Mouse (Mus musculus): ENCODE measurements around the gene Invs.

GRCm38 (mm10) chr4:48287086-48287757 is 7.7 kb downstream of the Invs start:
- no peak for TF ChIP-seq POLR2A (IDR thresholded peaks at IDR 0.05; ENCODE audit: insufficient read length, low read depth)
- TF ChIP-seq USF1 (IDR thresholded peaks at IDR 0.05; ENCODE audit: low read depth), result no peak
- no peak for TF ChIP-seq MAX (IDR thresholded peaks at IDR 0.05; ENCODE audit: low read depth)
- TF ChIP-seq POLR2AphosphoS2 (IDR thresholded peaks at IDR 0.05; ENCODE audit: insufficient read length, low read depth), result no peak
